Mouse (Mus musculus): ENCODE results near the gene Cstb.

DNA sequence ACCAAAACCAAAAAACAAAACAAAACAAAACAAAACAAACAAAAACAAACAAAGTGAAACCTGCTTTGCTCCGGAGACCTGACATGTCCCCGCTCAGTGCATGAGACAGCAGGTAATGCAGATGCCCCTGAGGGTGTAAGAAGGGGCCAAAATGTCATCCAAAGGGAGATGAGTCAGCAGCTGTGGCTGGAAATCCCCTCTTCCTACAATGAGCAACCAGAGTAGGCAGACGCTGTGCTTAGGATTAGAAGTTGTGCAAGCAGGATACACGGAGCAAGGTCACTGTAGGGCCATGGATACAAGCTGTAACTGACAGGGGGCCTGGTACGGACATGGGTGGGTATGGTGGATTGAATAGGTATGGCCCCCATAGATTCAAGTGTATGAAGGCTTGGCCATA is 3.7 kb downstream of the Cstb start:
- TF ChIP-seq CTCF (IDR thresholded peaks at IDR 0.05) (no peak), EP300 (IDR thresholded peaks at IDR 0.05) (no peak)

Data from lung, postnatal 0 days (tissue).